Mouse (Mus musculus) forebrain, embryonic 13.5 days (tissue): ENCODE results near the gene Insr. TPM values are rescaled to one million over a fixed set of nuclear protein-coding genes. Genes with fewer than 3 reads are reported as not detected.
"Not testable (repeated sequence)": the region's sequence is repeated elsewhere in the genome, so short reads cannot be mapped to it uniquely, and the experiment has no call there.

ENCODE experiments used
- ATAC-seq: fragments of 200-750 bp; cut with Nextera tagmentation; 2 replicates; pipeline ENCODE4 v1.8.0; 2017
- H3K27ac ChIP-seq: fragments of 300-500 bp; sonication (generic); 2 replicates; pipeline ENCODE4 v1.5.1; 2015; ENCODE audit warnings: inconsistent platforms, mild to moderate bottlenecking, moderate library complexity
- H3K27me3 ChIP-seq: fragments of 300-500 bp; sonication (generic); 2 replicates; pipeline ENCODE4 v1.6.1; 2015; ENCODE audit warnings: mild to moderate bottlenecking, inconsistent platforms
- H3K36me3 ChIP-seq: fragments of 300-500 bp; sonication (generic); 2 replicates; pipeline ENCODE4 v1.6.1; 2015; ENCODE audit warnings: mild to moderate bottlenecking, inconsistent platforms; ENCODE audit not compliant: poor library complexity, severe bottlenecking
- H3K4me1 ChIP-seq: fragments of 300-500 bp; sonication (generic); 2 replicates; pipeline ENCODE4 v1.6.1; 2015; ENCODE audit warnings: inconsistent platforms
- H3K4me2 ChIP-seq: fragments of 300-500 bp; sonication (generic); 2 replicates; pipeline ENCODE4 v1.6.1; 2015; ENCODE audit warnings: inconsistent platforms, mild to moderate bottlenecking, moderate library complexity
- H3K4me3 ChIP-seq: fragments of 300-500 bp; sonication (generic); 2 replicates; pipeline ENCODE4 v1.5.1; 2015; ENCODE audit warnings: mild to moderate bottlenecking, inconsistent platforms
- H3K9ac ChIP-seq: fragments of 300-500 bp; sonication (generic); 2 replicates; pipeline ENCODE4 v1.6.1; 2015; ENCODE audit warnings: mild to moderate bottlenecking, inconsistent platforms
- H3K9me3 ChIP-seq: fragments of 300-500 bp; sonication (generic); replicated peaks from 2 replicates; pipeline ENCODE4 v1.6.1; 2016; ENCODE audit warnings: inconsistent platforms
- WGBS: fragments of 180-500 bp; shearing (Covaris S2); methylation state at CpG from one replicate; pipeline ENCODE4 v1.1.7; 2015; 5-methylcytosine and 5-hydroxymethylcytosine counted together
- polyA plus RNA-seq: library from polyadenylated mRNA; unstranded; fragments of >200 nt; fragmentation: Nextera tagmentation; extraction: Ambion mirVana; gene quantifications from 2 replicates; pipeline ENCODE4 v1.2.1, GENCODE M21; 2015

Gene Insr
- polyA plus RNA-seq, 1 experiment from 2014 or later: 51.3 TPM

DNA sequence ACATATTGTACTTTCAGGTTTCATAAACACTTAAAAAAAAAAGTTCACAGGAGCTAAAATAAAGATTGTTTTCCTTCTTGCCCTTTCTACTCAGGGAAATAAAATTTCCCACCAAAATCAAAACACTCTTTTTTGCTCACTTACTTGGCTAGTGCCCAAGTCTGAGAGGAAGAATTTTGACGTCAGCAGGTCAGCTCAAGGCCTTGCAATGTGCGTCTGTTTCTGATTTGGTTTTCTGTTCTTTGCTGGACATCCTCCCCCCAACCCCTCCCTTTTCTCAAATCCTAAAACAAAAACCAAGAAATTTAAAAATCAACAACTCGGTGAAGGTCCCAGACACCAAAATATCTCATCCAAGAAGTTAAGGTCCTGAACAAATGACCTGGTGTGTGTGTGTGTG is 70.1 kb downstream of the Insr start:
- Histone ChIP-seq H3K36me3 (peaks cover 42% of the 10 kb centered on the region), H3K4me2 (no peak overlapping the region), H3K9me3 (peaks cover 4% of the 10 kb centered on the region; the same call in 1 of the 2 replicates), H3K9ac (no peak overlapping the region), H3K27me3 (no peaks in the 10 kb centered on the region), H3K4me1 (no peaks in the 10 kb centered on the region), H3K27ac (no peak overlapping the region), H3K4me3 (no peak overlapping the region)
- no peak for ATAC-seq
- 69% methylated on average over 3 of the region's 3 CpGs for WGBS

DNA sequence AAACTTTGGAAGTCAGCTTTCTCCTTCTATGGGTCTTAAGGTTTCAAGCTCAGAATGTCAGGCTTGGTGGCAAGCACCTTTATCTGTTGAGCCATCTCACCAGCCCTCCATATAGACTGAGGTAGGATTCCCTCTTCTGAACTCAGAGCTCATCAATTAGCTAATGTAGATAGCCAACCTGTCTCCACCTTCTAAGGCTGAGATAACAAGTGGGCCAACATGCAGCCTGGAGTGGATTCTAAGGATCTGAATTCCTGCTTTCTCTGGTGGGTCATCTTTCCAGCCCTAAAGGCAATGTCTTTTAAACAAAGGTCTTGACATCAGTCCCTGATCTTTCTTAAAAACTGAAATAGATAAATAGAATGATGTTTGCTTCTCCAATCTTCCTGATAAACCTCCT is 70.7 kb downstream of the Insr start:
- Histone ChIP-seq H3K36me3 (peaks cover 46% of the 10 kb centered on the region), H3K9me3 (peaks cover 4% of the 10 kb centered on the region; the same call in 1 of the 2 replicates), H3K27me3 (no peaks in the 10 kb centered on the region), H3K4me2 (no peak overlapping the region), H3K4me1 (no peaks in the 10 kb centered on the region), H3K9ac (no peak overlapping the region), H3K27ac (no peak overlapping the region), H3K4me3 (no peak overlapping the region)
- ATAC-seq: no peak

GRCm38 (mm10) chr8:3204758-3205443 is 74.5 kb downstream of the Insr start:
- no peak overlapping the region for H3K4me3 ChIP-seq
- no peaks in the 10 kb centered on the region for H3K27me3 ChIP-seq
- peaks cover 4% of the 10 kb centered on the region; the same call in 1 of the 2 replicates for H3K9me3 ChIP-seq
- WGBS: 89% methylated on average over 3 of the region's 3 CpGs
- peaks cover 65% of the 10 kb centered on the region for H3K36me3 ChIP-seq
- no peak overlapping the region for H3K9ac ChIP-seq
- no peaks in the 10 kb centered on the region for H3K4me1 ChIP-seq
- no peak overlapping the region for H3K27ac ChIP-seq
- no peak overlapping the region for H3K4me2 ChIP-seq
- no peak for ATAC-seq

GRCm38 (mm10) chr8:3202792-3203191 is 76.6 kb downstream of the Insr start:
- no peak overlapping the region for H3K9ac ChIP-seq
- H3K36me3 ChIP-seq: peaks cover 75% of the 10 kb centered on the region
- H3K4me3 ChIP-seq: no peak overlapping the region
- WGBS: 95% methylated on average over 7 of the region's 7 CpGs
- ATAC-seq: no peak
- no peak overlapping the region for H3K4me2 ChIP-seq
- H3K4me1 ChIP-seq: no peaks in the 10 kb centered on the region
- H3K27ac ChIP-seq: no peak overlapping the region
- peaks cover 2% of the 10 kb centered on the region; the same call in 1 of the 2 replicates for H3K9me3 ChIP-seq
- no peaks in the 10 kb centered on the region for H3K27me3 ChIP-seq

DNA sequence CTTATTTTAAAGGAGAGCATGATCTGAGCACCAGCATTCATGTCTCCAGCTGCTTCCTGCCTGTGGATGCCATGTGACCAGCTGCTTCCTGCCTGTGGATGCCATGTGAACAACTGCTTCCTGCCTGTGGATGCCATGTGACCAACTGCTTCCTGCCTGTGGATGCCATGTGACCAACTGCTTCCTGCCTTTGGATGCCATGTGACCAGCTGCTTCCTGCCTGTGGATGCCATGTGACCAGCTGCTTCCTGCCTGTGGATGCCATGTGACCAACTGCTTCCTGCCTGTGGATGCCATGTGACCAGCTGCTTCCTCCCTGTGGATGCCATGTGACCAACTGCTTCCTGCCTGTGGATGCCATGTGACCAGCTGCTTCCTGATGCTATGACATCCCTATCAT is 85.1 kb downstream of the Insr start:
- not testable (repeated sequence) for H3K4me1 ChIP-seq, ATAC-seq, H3K9me3 ChIP-seq, H3K27me3 ChIP-seq, H3K27ac ChIP-seq, H3K4me2 ChIP-seq, H3K4me3 ChIP-seq, H3K9ac ChIP-seq
- H3K36me3 ChIP-seq: peaks cover 85% of the 10 kb centered on the region

DNA sequence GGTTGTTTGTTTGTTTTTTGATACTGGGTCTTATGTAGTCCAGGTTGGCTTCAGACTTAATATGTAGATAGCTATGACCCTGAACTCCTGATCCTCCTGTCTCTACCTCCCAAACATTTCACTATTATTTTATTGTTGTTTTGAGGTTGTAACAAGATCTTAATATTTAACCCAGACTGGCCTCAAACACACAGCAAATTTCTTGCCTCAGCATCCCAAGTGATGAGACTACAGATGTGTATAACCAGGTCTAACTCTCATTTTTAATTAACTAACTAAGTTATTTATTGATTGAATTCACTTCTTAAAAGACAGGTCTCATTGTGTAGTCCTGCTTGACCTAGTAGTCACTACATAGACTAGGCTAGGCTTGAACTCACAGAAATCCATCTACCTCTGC is 88.4 kb downstream of the Insr start:
- Histone ChIP-seq H3K9ac (no peak overlapping the region), H3K27me3 (no peaks in the 10 kb centered on the region), H3K27ac (no peak overlapping the region), H3K9me3 (peaks cover 6% of the 10 kb centered on the region), H3K36me3 (peaks cover 93% of the 10 kb centered on the region), H3K4me3 (no peak overlapping the region), H3K4me1 (no peaks in the 10 kb centered on the region), H3K4me2 (no peak overlapping the region)
- ATAC-seq: no peak

- no peak for ATAC-seq
- Histone ChIP-seq H3K4me3 (no peak overlapping the region), H3K27me3 (no peaks in the 10 kb centered on the region), H3K4me1 (no peaks in the 10 kb centered on the region), H3K9ac (no peak overlapping the region), H3K27ac (no peak overlapping the region), H3K36me3 (peaks cover 91% of the 10 kb centered on the region), H3K4me2 (no peak overlapping the region), H3K9me3 (no peaks in the 10 kb centered on the region)
- WGBS: 84% methylated on average over 1 of the region's 1 CpGs
Measured at GRCm38 (mm10) chr8:3187456-3187855, 92.0 kb downstream of the Insr start.

- ATAC-seq: no peak
- Histone ChIP-seq H3K4me3 (no peak overlapping the region), H3K27ac (no peak overlapping the region), H3K9me3 (peaks cover 8% of the 10 kb centered on the region; the same call in 1 of the 2 replicates), H3K4me2 (no peak overlapping the region), H3K4me1 (no peaks in the 10 kb centered on the region), H3K27me3 (no peaks in the 10 kb centered on the region), H3K36me3 (peaks cover 58% of the 10 kb centered on the region), H3K9ac (0 out of 2 replicates have a peak overlapping the region, but pooled peaks have one; percentile 37)
- WGBS: 75% methylated on average over 1 of the region's 1 CpGs
Measured at GRCm38 (mm10) chr8:3179930-3180329, 99.5 kb downstream of the Insr start.

DNA sequence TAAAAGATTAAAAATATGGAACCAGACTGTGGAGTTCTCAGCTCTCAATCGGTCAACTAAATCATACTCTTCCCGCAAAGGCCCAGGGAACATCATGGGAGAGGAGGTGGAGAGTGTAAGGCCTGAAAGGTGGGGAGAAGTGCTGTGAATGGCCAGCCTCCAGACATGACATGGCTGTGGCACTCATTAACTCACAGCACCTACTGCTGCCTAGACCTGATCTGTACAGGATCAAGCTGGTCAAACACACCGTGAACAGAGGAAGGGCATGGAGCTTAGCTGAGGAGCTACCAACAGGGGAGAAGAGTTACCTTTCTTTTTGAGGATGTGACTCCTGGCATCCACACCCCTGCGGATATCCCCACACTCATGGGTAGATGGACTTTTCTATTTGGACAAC is 102.0 kb downstream of the Insr start:
- no peak overlapping the region for H3K4me2 ChIP-seq
- peaks cover 8% of the 10 kb centered on the region; the same call in 1 of the 2 replicates for H3K9me3 ChIP-seq
- no peak overlapping the region for H3K4me3 ChIP-seq
- no peak overlapping the region for H3K9ac ChIP-seq
- ATAC-seq: no peak
- no peaks in the 10 kb centered on the region for H3K4me1 ChIP-seq
- no peaks in the 10 kb centered on the region for H3K27me3 ChIP-seq
- no peak overlapping the region for H3K27ac ChIP-seq
- 98% methylated on average over 4 of the region's 4 CpGs for WGBS
- H3K36me3 ChIP-seq: peaks cover 56% of the 10 kb centered on the region

DNA sequence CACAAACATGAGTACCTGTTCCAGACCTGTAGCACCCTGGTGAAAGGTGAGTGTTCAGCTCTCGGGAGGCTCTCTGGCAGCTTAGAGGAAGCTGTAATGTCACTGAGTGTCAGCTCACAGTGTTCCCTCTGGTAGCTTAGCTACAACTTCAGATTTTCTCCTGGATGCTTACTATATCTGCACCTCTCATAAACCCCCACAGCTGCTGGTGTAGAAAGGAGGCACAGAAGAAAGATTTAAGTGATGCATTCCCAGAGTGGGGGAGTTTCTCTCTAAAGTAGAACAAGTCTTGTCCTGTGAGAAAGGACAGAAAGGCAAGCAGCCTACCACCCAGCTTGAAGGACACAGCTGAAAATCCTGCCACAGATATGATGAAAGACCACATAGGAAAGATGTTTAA is 107.2 kb downstream of the Insr start:
- Histone ChIP-seq H3K4me3 (no peak overlapping the region), H3K36me3 (peaks cover 81% of the 10 kb centered on the region), H3K9me3 (peaks cover 8% of the 10 kb centered on the region; the same call in 1 of the 2 replicates), H3K4me2 (no peak overlapping the region), H3K4me1 (no peaks in the 10 kb centered on the region), H3K27me3 (no peaks in the 10 kb centered on the region), H3K27ac (no peak overlapping the region), H3K9ac (no peak overlapping the region)
- WGBS: 100% methylated on average over 1 of the region's 1 CpGs
- no peak for ATAC-seq

DNA sequence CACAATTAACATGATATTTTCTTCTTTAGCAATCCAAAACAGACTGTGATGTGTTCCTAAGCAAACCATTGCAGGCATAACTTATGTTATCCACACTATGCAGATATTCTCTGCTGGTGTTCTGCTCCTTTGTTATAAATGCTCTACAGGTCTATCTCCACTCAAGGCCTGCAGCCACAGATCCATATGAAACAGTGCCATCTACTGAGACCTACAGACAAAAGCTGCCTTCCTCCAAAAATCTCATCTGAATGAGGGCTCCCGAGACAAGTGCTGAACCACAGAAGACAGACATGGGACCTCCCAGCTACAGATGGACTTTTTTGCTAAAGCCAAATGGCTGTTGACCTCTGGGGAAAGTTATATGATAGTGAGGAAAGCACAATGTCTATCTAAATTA is 132.9 kb downstream of the Insr start:
- no peak for ATAC-seq
- Histone ChIP-seq H3K27me3 (no peaks in the 10 kb centered on the region), H3K27ac (no peak overlapping the region), H3K4me1 (no peaks in the 10 kb centered on the region), H3K4me2 (no peak overlapping the region), H3K4me3 (no peak overlapping the region), H3K9me3 (peaks cover 4% of the 10 kb centered on the region; the same call in 1 of the 2 replicates), H3K9ac (no peak overlapping the region), H3K36me3 (no peaks in the 10 kb centered on the region)
- 73% methylated on average over 1 of the region's 1 CpGs for WGBS

DNA sequence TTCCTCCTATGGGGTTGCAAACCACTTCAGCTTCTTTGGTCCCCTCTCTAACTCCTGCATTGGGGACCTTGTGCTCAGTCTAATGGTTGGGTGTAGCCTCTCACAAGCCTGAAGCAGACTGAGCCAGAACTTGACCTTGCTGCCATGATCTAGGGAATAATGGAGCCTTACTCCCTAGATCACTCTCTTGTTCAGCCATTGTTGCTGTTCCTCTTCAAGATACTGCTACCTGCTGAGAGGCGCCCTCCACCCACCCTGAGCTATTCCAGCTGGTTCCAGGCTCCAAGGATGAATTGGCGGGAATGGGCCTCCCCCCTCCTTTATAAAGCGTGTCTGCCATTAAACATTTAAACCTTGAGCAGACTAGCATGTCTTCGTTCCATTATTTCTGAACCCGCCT is 179.0 kb downstream of the Insr start:
- ATAC-seq, H3K4me2 ChIP-seq, H3K36me3 ChIP-seq, H3K4me3 ChIP-seq, H3K27me3 ChIP-seq, H3K27ac ChIP-seq, H3K4me1 ChIP-seq, H3K9ac ChIP-seq: not testable (repeated sequence)
- peaks cover 14% of the 10 kb centered on the region for H3K9me3 ChIP-seq
- 86% methylated on average over 5 of the region's 5 CpGs for WGBS
